Mouse (Mus musculus) kidney, adult 8-10 months (tissue): ENCODE measurements at regions not wholly inside any gene's neighbourhood (a gene's known extent, or its start where the extent isn't known, plus 50 kb on each side); places are given as distances from the start of the nearest gene placed in this dataset.
A peak's percentile ranks its signal among the peaks of the same experiment; 100 is the strongest.

Source experiments
- DNase-seq, 2 experiments: peaks; one replicate each; pipeline ENCODE4 v3.0.0; 2022

DNA sequence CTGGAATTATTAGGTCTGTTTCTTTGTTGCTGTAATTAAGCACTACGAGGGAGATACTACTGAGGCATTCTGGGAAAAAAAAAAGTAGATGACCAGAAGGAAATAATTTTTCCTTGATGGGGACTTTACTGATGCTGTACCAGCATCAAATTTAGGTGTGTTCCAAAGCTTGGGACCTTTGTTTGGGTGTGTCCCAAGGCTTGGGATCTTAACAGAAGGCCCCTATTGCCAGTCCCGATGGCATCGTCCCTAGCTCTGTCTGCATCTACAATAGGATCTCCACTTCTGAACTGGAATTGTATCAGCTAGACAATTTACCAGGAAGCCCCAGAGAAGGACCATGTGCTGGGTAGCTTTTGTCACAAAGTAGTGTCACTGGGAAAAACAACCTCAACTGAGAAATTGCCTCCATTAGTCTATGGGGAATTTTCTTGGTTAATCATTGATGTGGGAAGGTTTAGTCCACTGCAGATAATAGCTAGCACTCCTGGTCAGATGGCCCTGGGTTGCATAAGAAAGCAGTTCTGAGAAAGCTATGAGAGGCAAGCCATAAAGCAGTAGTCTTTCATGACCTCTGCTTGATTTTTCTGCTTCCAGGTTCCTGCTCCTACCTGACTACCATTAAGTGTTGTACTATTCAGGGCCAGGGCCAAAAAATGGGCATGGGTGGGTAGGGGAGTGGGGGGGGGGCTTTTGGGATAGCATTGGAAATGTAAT lies 392.7 kb downstream of the Igsf11 start:
- no peak for DNase-seq

DNA sequence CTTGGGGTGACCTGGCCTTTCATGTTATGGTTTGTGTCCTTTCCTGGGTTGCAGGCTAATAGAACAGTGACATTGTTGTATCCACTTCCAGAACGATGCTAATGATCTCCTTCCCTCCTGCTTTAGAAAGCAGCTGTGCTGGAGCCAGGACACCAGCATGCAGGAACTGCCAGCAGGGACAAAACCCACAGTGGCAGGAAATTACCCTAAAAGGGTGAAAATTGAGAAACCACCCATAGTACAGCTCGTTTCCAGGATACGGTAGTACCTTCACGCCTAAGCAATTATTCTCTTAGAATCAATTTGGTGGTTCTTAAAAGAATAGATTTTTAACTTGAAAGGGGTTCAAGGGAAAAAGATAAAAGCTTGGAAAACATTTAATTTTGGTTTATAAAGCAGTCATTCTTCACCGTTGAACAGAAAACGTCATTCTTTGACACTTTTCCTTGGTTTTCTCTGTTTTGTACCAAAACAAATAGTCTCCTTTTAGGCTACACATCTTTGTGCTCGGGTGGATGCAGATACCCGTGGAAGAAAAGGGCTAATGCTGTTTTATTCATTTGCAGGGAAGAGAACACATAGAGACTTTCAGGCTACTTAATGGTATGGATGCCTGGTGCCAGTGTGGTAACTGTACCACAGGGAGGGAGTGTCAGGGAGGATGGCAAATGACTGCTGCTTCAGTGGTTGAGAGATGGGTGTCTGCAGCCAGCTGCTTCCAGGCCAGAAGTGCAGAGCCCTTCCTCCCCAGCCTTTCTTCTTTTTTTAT lies 394.5 kb downstream of the Igsf11 start:
- no peak for DNase-seq

DNA sequence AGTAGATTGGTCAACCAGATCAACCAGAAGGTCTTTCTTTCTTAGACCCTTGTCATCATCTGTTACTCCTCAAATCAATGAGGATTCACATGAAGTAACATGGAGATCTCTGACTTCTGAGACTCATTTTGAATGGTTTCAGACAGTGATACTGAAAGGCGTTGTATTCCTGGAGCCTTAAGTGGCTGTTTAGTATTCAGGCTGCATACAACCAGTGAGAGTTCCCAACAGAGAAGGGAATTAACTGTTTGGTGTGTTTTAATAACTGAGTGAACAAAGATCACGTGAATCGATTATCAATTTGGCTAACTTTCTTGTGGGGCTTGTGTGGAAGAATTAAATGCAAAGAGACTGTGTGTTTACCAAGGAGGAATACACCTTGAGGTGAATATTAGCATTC lies 406.4 kb downstream of the Igsf11 start:
- no peak for DNase-seq

DNA sequence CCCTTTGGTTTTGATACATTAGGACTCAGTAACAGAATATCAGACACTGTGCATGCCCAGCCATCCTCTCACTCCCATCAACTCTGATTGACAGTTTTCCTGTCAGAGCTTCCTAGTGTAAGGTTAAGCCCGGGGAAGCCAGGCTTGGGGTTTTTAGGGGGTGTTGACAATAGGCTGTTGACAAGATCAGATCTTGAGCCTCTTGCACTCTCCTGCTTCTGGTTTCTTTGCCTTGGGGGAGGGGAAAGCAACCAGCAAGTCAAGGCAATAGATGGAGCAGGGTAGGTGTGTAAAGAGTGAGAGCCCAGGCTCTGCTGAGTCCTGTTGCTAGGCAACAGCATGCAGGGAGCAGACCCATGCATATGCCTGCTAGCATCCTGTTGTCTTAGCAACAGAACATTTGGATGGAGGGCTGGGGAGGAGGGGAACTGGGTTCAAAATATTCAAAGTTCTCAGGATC lies 410.5 kb downstream of the Igsf11 start:
- DNase-seq, result no peak

DNA sequence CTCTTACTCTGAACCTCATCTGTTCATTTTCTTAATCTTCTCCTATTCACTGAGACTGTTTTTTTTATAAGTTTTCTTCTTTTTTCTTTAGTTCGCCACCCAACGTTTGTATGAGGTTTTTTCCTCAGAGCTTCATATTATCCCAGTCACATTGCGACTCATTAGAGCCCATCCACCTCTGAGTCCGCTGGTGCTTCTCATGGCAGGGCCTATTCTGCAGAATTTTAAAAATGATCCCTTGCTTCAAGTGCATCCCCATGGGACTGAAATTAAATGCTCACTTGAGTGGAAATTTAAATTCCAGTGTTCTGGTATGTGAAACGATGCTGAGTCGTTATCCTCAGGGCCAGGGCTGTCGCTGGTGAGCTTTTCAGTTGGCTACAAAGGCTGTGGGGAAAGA lies 410.9 kb downstream of the Igsf11 start:
- no peak for DNase-seq

DNA sequence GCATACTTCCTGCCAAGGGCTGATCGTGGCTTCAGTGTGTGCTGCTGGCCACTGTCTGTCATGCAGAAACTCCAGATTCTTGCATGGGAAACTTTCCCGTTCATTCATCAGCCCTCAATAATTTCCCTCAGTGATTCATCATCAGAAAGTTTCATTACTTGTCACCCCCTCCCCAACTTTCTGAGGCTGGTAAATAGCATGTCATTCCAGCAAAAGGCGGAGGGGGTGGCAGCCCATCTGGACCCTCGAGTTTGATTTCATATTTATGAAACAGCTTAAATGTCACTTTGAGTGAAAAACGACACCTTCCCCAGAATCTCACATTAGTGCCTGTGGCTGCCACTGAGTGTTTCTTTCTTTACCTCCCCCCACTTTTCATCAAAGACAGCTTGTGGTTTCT lies 415.5 kb downstream of the Igsf11 start:
- DNase-seq, result no peak

DNA sequence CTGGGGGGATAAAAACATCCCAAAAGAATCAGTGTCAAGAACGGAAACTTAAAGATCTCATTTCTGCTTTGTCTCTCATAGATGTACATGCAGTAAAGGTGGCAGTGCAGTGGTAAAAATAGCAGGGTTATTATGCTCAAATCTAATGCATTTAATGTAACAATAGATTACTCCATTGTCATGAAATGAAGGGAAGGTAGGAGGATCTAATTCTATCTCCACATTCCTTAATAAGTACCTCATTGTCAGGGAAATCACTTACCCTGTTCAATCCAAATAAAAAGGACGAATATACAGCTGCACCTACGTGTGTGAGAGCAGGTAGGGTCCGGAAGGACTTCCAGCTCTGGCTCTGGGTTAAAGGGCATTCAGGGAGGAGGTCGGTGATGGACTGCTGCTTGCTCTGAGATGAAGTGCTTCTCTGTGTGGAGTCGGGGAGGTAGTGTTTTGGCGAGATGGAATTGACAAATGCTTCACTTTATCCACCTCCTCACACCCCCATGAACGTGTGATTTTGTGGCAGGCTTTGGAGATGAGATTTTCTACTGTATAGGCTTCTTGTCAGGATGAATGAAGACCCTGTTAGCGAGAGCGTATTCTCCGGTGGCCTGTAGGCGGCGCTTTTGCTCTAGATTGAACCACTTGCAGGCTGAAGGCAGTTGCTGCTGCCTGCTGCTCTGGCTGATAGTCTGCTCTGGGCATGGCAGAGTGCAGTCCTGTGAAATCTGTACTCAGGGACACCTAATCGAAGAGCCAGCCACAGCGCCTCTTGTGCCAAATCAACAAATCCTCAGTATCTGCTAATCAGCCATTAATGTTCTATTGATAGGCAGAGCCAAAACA lies 424.5 kb downstream of the Igsf11 start:
- DNase-seq, result peak; percentile 2 to 23

DNA sequence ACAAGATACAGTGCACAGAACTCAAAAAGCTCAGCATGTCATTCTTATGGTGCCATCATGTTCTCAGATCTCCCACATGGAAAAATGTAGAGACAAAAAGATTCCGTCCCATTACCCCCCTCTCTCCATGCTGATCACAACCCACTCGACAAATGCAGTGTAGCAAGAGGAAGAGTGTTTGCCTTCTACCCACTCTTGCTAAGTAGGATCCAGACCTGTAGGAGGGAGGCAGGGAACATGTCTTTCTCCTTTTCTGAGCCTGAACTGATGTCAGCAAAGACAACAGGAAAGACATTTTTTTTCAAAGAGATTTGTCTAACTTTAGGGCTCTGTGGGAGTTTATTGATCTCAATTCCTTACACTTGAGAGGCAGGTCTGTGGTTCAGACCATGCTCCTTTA lies 433.2 kb downstream of the Igsf11 start:
- DNase-seq, result no peak

DNA sequence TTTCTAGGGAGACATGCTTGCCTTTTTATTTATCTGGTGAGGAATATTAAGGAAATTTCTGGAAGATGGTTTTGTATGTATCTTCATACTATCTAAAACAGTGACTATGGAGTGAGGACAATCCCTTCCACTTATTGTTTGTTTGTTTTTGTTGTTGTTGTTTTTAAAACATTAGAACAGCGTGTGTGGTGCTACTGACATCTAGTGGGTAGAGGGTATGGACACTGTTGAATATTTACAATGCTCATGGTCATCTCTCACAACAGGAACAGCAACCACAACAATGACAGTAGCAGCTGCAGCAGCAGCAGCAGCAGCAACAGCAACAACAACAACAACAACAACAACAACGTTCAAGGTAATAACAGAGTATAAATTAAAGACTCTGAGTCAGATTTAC lies 471.2 kb downstream of the Igsf11 start:
- DNase-seq, result no peak

DNA sequence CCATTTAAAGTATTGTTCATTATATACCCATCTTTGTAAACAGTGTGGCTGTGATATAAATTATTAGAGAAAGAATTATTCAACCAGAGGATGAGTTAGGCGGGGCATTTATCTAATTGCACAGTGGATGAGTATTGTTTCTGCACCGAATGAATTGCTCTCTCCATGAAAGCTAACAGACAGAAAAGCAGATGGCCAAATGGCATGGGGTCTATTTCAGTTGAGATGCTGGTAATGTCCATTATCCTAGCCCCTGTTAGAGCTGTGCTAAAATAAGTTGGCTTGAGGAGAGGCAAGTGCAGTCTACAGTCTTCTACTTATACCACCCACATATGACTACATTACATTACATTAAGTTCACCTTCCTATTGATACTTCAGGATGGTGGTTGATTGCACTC lies 475.8 kb downstream of the Igsf11 start:
- DNase-seq, result no peak

DNA sequence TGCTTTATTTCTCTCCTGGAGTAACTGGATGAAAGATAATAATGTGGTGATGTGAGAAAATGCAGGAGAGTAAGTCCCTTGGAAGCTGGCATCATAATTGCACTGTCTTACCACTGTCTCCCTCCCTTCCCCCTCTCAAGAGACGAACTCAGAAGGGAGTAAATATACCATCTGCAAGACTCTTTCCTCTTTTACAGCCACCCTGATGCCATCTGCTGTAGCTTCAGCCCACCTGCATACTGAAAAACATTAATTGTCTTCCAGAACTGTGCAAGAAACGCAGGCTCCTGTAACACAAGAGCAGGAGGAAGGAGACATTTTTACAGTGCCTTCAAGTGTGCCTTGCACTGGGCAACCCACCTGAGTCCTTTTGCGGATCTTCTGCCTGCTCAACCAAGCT lies 482.1 kb downstream of the Igsf11 start:
- no peak for DNase-seq

DNA sequence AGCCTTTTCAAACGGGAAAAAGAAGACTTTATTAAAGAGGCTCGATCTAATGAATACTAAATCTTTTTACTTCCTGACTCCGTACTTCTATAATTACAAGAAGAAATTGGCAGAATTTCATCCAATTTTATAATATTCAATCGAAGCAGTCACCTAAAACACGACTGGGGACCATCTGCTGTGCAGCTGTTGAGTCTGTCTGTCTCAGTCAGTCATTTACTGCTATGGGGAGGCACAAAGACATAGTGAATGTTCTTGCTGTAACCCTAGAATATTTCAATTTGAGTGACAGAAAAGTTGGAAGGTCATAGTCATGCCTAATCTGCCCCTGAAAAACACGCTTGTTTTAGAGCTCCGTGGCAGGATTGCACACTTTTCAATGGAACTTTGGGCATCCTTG lies 487.5 kb downstream of the Igsf11 start:
- DNase-seq, result no peak

DNA sequence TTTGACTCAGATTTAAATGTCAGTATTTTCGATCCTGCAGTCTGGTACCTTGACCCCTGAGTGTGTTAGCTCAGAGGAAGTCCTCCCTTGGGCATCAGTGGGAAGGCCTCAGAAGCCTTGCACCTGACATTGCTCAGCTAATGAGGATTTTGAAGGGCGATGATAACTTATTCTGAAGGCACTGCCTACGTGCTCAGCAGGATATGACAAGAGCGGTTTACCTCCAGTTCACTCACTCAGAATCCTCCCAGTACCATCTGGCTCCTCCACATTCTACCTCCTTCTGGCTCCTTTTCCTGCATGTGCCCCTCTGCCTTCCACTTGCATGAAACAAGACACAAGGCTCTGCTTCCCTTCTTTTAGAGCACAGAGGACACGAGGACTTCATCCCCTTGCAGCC lies 497.5 kb downstream of the Igsf11 start:
- no peak for DNase-seq

DNA sequence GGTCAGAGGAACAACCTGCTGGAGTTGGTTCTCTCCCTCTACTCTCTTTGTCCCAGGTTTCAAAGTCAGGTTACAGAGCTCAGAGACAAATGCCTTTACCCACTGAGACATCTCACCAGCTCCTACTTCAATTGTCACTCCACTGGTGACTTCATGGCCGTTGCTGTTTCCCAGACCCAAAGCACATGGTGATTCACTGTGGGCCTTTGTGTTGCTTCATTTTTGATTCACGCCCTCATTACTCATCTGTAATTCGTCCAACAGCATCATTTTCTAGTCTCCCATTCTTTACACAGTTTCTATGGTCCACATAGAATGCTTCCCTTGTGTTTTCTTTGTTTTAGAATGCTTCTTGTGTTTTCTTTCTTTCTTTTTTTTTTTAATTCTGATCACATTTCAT lies 498.2 kb downstream of the Igsf11 start:
- DNase-seq, result no peak

DNA sequence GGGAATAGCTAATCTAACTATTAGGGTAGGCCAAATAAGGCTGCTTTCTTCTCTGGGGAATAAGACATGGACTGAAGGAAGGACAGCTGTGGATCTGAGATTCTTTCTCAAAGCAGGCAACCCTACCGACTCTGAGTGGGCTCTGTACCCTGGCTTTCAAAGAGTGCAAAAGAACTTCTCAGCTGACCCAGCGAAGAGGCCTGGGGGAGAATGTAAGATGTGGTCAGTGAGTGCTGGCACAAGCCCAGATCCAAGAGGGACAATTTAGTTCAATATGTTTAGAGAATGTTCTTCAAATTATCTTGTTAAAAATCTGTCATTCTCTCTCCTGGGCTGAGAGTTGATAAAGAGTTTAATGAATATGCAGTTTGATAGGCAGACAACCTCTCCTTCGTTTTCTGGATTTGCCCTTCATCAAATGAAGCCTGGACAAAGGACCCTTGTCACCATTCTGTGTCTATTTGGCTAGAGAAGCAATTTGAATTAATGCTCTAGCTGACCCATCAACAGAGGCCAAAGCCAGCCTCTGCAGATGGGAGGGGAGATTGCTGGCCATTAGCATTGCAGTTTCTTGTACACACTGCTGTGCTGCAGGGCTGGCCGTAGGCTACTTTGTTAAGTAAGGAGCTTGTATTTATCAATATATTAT lies 509.8 kb downstream of the Igsf11 start:
- no peak for DNase-seq

DNA sequence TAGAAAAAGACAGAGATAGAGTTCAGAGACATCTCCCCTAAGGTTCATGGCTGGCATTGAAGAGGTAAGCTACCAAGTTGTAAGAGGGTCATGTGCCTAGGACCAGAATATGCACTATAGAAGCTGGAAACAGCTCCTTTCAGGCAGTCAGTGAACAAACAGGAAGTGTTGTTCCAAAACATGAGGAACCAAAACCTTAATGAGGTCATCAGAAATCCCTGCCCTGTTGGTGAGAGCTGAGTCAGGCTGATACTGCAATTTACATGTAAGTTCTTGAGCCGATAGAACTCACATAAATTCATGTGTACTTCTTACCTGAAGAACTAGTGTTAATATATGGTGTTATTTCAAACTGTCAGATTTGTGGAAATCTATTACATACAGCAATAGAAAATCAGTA lies 539.1 kb downstream of the Igsf11 start:
- DNase-seq, result no peak

DNA sequence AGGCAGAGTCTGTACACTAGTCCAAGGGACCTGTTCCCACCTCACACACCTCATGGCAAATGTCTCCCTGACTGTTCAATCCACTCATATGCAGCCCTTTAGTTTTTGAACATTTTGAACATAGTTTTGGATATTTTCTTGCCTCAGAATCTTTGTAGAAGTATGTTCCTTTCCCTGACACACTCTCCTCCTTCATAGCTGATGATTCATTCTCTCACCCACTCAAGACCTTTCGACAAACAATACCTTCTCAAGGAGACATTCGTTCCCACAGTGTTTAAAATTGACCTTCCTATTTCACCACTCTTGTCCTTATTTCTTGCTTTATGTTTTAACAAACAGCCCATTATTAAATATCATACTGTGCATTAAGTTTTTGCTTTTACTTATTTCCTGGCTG lies 538.4 kb upstream of the Lsamp start:
- DNase-seq, result no peak

DNA sequence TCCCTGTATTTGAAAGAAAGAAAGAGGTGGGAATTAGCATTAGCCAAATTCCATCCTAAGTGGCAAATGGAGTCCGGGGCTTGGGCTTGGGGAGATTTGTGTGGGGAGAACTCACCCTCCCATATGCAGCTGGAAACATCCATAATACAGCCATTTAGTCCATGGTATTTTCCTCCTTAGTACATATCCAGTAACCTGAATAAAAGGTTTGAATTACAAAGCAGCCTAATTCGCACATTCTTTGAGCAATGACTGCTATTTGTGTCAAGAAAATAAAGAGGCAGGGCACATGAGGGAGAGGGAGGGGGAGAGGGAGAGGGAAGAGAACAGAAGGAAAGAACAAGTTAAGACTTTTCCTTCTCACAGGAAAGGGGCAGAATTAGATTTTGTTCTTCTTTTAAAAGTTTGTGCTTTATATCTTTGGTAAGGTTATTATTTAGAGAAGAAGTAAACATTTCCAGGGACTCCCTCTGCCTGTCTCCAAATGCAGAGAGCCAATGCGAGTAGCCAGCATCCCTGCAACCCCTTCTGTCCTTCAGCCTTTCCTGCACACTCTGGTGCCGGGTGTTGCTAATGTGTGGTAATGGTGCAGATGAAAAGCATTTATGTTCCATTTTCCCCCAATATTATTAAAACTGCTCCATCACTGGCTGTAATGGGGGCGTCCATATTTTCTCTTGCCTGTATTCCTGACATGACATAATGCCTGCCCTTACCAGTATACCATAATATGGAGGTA lies 530.6 kb upstream of the Lsamp start:
- no peak for DNase-seq
